Mouse (Mus musculus) heart, postnatal 0 days (tissue): ENCODE measurements at regions not wholly inside any gene's neighbourhood (a gene's known extent, or its start where the extent isn't known, plus 50 kb on each side); places are given as distances from the start of the nearest gene placed in this dataset.
A peak's percentile ranks its signal among the peaks of the same experiment; 100 is the strongest.

Source experiments
- ATAC-seq: fragments of 200-750 bp; cut with Nextera tagmentation; 2 replicates; pipeline ENCODE4 v1.8.0; 2017; ENCODE audit warnings: low read depth, moderate number of reproducible peaks, moderate library complexity; ENCODE audit not compliant: insufficient read depth
- DNase-seq: peaks from one replicate; pipeline ENCODE4 v3.0.0-alpha.2; 2016; ENCODE audit warnings: low spot score
- H3K27ac ChIP-seq: fragments of 300-500 bp; sonication (generic); 2 replicates; pipeline ENCODE4 v1.5.1; 2014; ENCODE audit warnings: low read depth, mild to moderate bottlenecking
- H3K27me3 ChIP-seq: fragments of 300-500 bp; sonication (generic); 2 replicates; pipeline ENCODE4 v1.6.1; 2014; ENCODE audit warnings: low read length, mixed read lengths; ENCODE audit not compliant: control insufficient read depth, insufficient read depth
- H3K36me3 ChIP-seq: fragments of 300-500 bp; sonication (generic); replicated peaks from 2 replicates; pipeline ENCODE4 v1.6.1; 2014; ENCODE audit warnings: low read length, mixed read lengths; ENCODE audit not compliant: control insufficient read depth, insufficient read depth
- H3K4me1 ChIP-seq: fragments of 300-500 bp; sonication (generic); 2 replicates; pipeline ENCODE4 v1.6.1; 2014; ENCODE audit warnings: antibody characterized with exemption; ENCODE audit not compliant: control insufficient read depth, insufficient read depth
- H3K4me2 ChIP-seq: fragments of 300-500 bp; sonication (generic); 2 replicates; pipeline ENCODE4 v1.6.1; 2014; ENCODE audit warnings: low read depth, mild to moderate bottlenecking, low read length, moderate library complexity
- H3K4me3 ChIP-seq: fragments of 300-500 bp; sonication (generic); 2 replicates; pipeline ENCODE4 v1.5.1; 2014; ENCODE audit warnings: low read depth, low read length
- H3K9ac ChIP-seq: fragments of 300-500 bp; sonication (generic); replicated peaks from 2 replicates; pipeline ENCODE4 v1.6.1; 2014; ENCODE audit warnings: low read depth, low read length, mixed read lengths
- H3K9me3 ChIP-seq: fragments of 300-500 bp; sonication (generic); replicated peaks from 2 replicates; pipeline ENCODE4 v1.6.1; 2016; ENCODE audit warnings: low read length; ENCODE audit not compliant: control insufficient read depth
- CTCF ChIP-seq: IDR thresholded peaks from 2 replicates; pipeline ENCODE4 v1.5.1; 2016; ENCODE audit warnings: antibody characterized with exemption, control low read depth, low read depth
- EP300 ChIP-seq: IDR thresholded peaks from 2 replicates; pipeline ENCODE4 v1.6.1; 2016; ENCODE audit warnings: antibody characterized with exemption, low read depth
- WGBS: fragments of 180-500 bp; shearing (Covaris S2); extraction: QIAGEN DNeasy Blood & Tissue Kit; methylation state at CpG from one replicate; pipeline ENCODE4 v1.1.7; 2014; 5-methylcytosine and 5-hydroxymethylcytosine counted together

DNA sequence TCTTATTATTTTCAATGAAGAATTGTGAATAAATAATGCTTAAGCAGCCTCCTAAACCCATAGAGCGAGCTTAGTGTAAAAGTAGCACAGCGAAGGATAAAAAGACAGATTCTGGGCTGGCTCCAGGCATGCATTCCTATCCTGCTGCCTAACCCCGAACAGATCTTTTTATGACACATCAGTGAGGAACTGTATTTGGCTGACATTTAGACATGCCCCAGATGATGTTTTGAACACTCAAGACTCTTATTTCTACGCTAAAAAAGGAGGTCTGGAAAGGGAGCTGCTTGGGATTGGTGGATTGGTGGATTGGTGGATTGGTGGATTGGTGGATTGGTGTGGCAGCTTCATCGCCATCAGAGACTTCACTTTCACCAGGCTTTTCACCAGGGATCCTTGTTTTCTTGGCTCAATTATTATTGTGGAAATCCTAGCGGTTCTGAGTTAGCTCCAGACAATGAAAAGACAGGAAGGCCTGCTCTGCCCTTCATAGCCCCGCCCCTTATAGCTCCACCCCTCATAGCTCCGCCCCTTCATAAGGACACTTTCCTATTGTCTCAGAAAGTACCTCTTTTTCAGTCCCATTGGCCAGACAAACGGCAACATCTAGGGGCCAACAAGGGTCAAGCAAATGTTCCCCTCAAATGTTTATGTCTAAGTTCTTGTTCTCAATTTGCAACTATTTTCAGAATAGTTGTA is 59.6 kb upstream of the Plxnc1 start:
- H3K4me3 ChIP-seq, result no peak overlapping the region
- H3K9me3 ChIP-seq, result no peaks in the 10 kb centered on the region
- 0 out of 2 replicates have a peak, but pooled peaks cover 9% of the 10 kb centered on the region for H3K4me1 ChIP-seq
- 58% methylated on average over 9 of the region's 9 CpGs for WGBS
- TF ChIP-seq EP300 (no peak), CTCF (no peak)
- no peaks in the 10 kb centered on the region for H3K36me3 ChIP-seq
- peak; percentile 80 for ATAC-seq
- H3K9ac ChIP-seq, result no peak overlapping the region
- DNase-seq, result peak; percentile 61
- H3K27ac ChIP-seq, result peak overlapping the region; percentile 75
- H3K27me3 ChIP-seq, result no peaks in the 10 kb centered on the region
- no peak overlapping the region for H3K4me2 ChIP-seq

DNA sequence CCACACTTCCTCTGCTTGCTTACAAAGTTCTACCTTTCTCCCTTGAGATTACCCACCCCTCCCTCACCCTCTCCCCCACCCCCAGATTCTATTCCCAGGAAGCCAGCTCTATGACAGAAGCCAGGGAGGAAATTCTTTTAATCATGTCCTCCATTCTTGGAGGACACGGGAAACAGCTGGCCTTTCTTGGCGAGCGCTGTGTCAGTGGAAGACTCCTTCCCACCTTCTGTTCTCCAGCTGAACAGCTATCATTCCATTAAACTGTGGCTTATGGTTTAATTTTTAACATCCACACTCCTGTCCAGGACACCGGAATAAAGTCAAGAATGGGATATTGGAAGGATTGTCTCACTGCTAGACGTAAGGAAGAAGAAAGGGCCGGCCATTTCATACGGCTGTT is 59.0 kb upstream of the Plxnc1 start:
- WGBS, result 66% methylated on average over 7 of the region's 7 CpGs

DNA sequence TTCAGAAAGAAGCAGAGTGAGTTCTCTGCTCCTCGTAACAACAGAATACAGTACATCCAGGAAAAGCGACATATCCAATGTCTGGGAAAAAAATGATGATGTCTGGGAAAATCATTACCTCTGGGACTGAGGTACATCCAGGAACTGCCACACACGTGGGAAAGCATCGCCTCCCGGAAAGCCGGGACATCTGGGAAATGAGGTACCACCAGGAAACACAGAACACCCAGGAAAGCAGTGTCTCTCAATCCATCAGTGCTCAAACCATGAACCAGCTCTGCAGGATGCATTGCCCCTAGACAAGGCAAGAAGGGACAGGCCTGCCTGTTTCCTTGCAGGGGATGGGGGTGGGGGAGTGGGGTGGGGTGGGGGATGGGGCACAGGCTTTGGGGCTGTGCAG is 57.0 kb upstream of the Plxnc1 start:
- Histone ChIP-seq H3K4me1 (0 out of 2 replicates have a peak, but pooled peaks cover 9% of the 10 kb centered on the region), H3K9me3 (no peaks in the 10 kb centered on the region), H3K27me3 (no peaks in the 10 kb centered on the region), H3K36me3 (no peaks in the 10 kb centered on the region), H3K4me2 (no peak overlapping the region), H3K4me3 (no peak overlapping the region), H3K27ac (no peak overlapping the region), H3K9ac (no peak overlapping the region)
- peak; percentile 4 for DNase-seq
- ATAC-seq, result no peak
- TF ChIP-seq EP300 (no peak), CTCF (no peak)
- WGBS, result 72% methylated on average over 6 of the region's 6 CpGs

More for the DNA sequence above, 59.0 kb upstream of the Plxnc1 start:
- Histone ChIP-seq H3K27me3 (no peaks in the 10 kb centered on the region), H3K4me2 (no peak overlapping the region), H3K9ac (no peak overlapping the region), H3K36me3 (no peaks in the 10 kb centered on the region), H3K4me1 (0 out of 2 replicates have a peak, but pooled peaks cover 9% of the 10 kb centered on the region), H3K27ac (peak overlapping the region; percentile 75), H3K4me3 (no peak overlapping the region), H3K9me3 (no peaks in the 10 kb centered on the region)
- ATAC-seq (peak; percentile 53), DNase-seq (peak; percentile 55)
- TF ChIP-seq EP300 (no peak), CTCF (no peak)

DNA sequence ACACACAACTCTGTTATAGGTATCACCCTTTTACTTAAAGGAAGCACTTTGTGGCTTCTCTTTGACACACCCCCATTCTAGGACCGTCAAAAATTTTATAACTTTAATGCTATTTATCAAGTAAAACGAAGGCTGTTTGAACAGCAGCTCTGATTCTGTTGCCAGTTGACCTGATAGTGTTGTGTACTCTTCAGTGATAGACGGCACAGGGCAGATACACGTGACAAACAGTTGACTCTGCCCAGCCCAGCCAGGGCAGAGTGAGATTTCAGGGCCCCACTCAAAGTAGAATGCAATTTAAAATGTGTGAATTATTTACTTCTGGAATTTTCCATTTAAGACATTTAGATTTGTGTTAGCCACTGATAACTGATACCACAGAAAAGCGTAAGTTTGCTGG is 55.1 kb upstream of the Plxnc1 start:
- WGBS, result 68% methylated on average over 5 of the region's 5 CpGs
- H3K9me3 ChIP-seq, result no peaks in the 10 kb centered on the region
- 0 out of 2 replicates have a peak, but pooled peaks cover 9% of the 10 kb centered on the region for H3K4me1 ChIP-seq
- no peak overlapping the region for H3K27ac ChIP-seq
- no peaks in the 10 kb centered on the region for H3K36me3 ChIP-seq
- DNase-seq, result peak; percentile 1
- no peak for ATAC-seq
- H3K9ac ChIP-seq, result no peak overlapping the region
- no peaks in the 10 kb centered on the region for H3K27me3 ChIP-seq
- no peak for TF ChIP-seq EP300
- TF ChIP-seq CTCF, result no peak
- H3K4me3 ChIP-seq, result no peak overlapping the region
- H3K4me2 ChIP-seq, result no peak overlapping the region
